Mouse (Mus musculus) lung, embryonic 15.5 days (tissue): ENCODE results near the gene Mttp. TPM values are rescaled to one million over a fixed set of nuclear protein-coding genes. Genes with fewer than 3 reads are reported as not detected.

Experiments used
- polyA plus RNA-seq: library from polyadenylated mRNA; unstranded; fragments of >200 nt; fragmentation: Nextera tagmentation; extraction: Ambion mirVana; gene quantifications from 2 replicates; pipeline ENCODE4 v1.2.1, GENCODE M21; 2015

Mttp gene
- polyA plus RNA-seq, 1 experiment from 2014 or later = 7.4 TPM

Other genes with a start within 250 kb of the Mttp start
- 104 and 110 TPM in 2 replicates for gene Lamtor3, start 226.5 kb downstream of the Mttp start, polyA plus RNA-seq
- gene Dapp1, start 163.4 kb downstream of the Mttp start, polyA plus RNA-seq = 6.3 and 7.3 TPM in 2 replicates
- 0.48 and 0.64 TPM in 2 replicates for gene 1110002E22Rik, start 79.9 kb downstream of the Mttp start, polyA plus RNA-seq
- gene Gm5105, start 77.6 kb downstream of the Mttp start, polyA plus RNA-seq = 0.13 and 0.15 TPM in 2 replicates
- 11.4 and 12.1 TPM in 2 replicates for gene Trmt10a, start 1.5 kb downstream of the Mttp start, polyA plus RNA-seq
- gene 4930579F01Rik, start 48.9 kb upstream of the Mttp start, polyA plus RNA-seq = 0.21 and 0.29 TPM in 2 replicates
- gene Adh7, start 72.8 kb upstream of the Mttp start, polyA plus RNA-seq = 0.43 and 0.50 TPM in 2 replicates
- gene Adh1, start 116.0 kb upstream of the Mttp start, polyA plus RNA-seq = 1,171 and 1,249 TPM in 2 replicates
- 0.11 TPM in 1 of 2 replicates, not detected in the other for gene Adh6a, start 168.3 kb upstream of the Mttp start, polyA plus RNA-seq
- gene Adh6b, start 196.8 kb upstream of the Mttp start, polyA plus RNA-seq = 0.16 TPM in 2 replicates